8 mouse cellular contexts compared by ENCODE assay signal in the genomic region with DNA sequence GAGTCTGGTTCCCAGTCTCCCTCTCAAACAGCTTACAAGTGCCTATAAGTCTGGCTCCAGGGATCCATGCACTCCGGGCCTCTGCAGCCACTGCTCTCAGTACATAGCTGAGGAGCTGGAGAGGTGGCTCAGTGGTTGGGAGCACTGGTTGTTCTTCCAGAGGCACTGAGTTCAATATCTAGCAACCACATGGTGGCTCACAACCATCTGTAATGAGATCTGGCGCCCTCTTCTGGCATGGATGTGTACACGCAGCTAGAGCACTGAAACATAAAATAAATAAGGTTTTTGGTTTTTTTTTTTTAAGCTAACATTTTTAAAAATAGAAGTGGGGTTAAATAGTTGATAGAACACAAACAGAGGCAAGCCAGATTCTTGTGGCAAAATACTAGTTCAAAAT.
DNase-seq lines count a peak whose midpoint lies in the region; ATAC-seq and TF ChIP-seq lines count a peak whose summit lies in the region.

No protein-coding gene starts in this region.

- no peak overlapping the region for H3K4me3 ChIP-seq in kidney, embryonic 15.5 days (replicated peaks)
- no peak overlapping the region for H3K4me3 ChIP-seq in CH12.LX (replicated peaks in 1 of 3; ENCODE audit: low read depth in 2 of 3, low read length in 2 of 3, poor library complexity in 1 of 3)
- H3K4me3 ChIP-seq in midbrain, postnatal 0 days (ENCODE audit: low read depth, low read length) = no peak overlapping the region

- ATAC-seq in kidney, embryonic 15.5 days (replicated peaks; ENCODE audit: low FRiP score) = no peak
- ATAC-seq in erythroblast, adult 5-6 weeks (replicated peaks; ENCODE audit: low FRiP score, poor library complexity, severe bottlenecking) = peak; percentile 58; the same call in 1 of the 2 replicates
- no peak for ATAC-seq in midbrain, postnatal 0 days (ENCODE audit: low FRiP score)
- no peak for ATAC-seq in frontal cortex, adult (ENCODE audit: low TSS enrichment)

- peak; percentile 29 for TF ChIP-seq RAD21 in CH12.LX (IDR thresholded peaks at IDR 0.05; ENCODE audit: low read depth, low read length)

- no peaks in the 10 kb centered on the region for H3K27me3 ChIP-seq in kidney, embryonic 15.5 days
- H3K27me3 ChIP-seq in CH12.LX (replicated peaks) = no peaks in the 10 kb centered on the region
- no peaks in the 10 kb centered on the region for H3K27me3 ChIP-seq in midbrain, postnatal 0 days (ENCODE audit: insufficient read depth, low read length)

- TF ChIP-seq POLR2A in CH12.LX (IDR thresholded peaks at IDR 0.05; ENCODE audit: low read depth, low read length) = no peak

- peaks cover 80% of the 10 kb centered on the region for H3K36me3 ChIP-seq in kidney, embryonic 15.5 days
- peaks cover 45 to 82% of the 10 kb centered on the region in 2 experiments for H3K36me3 ChIP-seq in CH12.LX (replicated peaks in 1 of 2; ENCODE audit: control insufficient read depth in 1 of 2, insufficient read depth in 1 of 2, low read length in 1 of 2)
- peaks cover 38% of the 10 kb centered on the region for H3K36me3 ChIP-seq in midbrain, postnatal 0 days (ENCODE audit: insufficient read depth, low read length)

- no peaks in the 10 kb centered on the region for H3K9me3 ChIP-seq in kidney, embryonic 15.5 days (replicated peaks)
- no peaks in the 10 kb centered on the region for H3K9me3 ChIP-seq in CH12.LX (replicated peaks; ENCODE audit: low read length)
- H3K9me3 ChIP-seq in midbrain, postnatal 0 days (ENCODE audit: low read length) = no peaks in the 10 kb centered on the region

- no peak overlapping the region for H3K4me2 ChIP-seq in kidney, embryonic 15.5 days
- no peak overlapping the region for H3K4me2 ChIP-seq in CH12.LX (ENCODE audit: insufficient read depth, low read depth, poor library complexity, severe bottlenecking)
- no peak overlapping the region for H3K4me2 ChIP-seq in midbrain, postnatal 0 days (ENCODE audit: low read depth, low read length, poor library complexity, severe bottlenecking)

- dilution Hi-C loops in CH12.LX (cut with MboI; ENCODE audit: extremely low pct_ligation_motif_present, extremely low pct_unique_long_range_greater_than_20kb, low sequenced_read_pairs) = no loop called here

- peak; percentile 67 to 88; a peak in 3 of 4 replicates for TF ChIP-seq CTCF in CH12.LX (conservative IDR thresholded peaks at IDR 0.05 in 1 of 2, IDR thresholded peaks at IDR 0.05 in 1 of 2; ENCODE audit: low read depth in 2 of 2, low read length in 2 of 2)
- TF ChIP-seq CTCF in midbrain, postnatal 0 days (IDR thresholded peaks at IDR 0.05) = peak; percentile 75

- 56% methylated on average over 3 of the region's 3 CpGs for WGBS in kidney, embryonic 15.5 days
- WGBS in midbrain, postnatal 0 days = 53% methylated on average over 3 of the region's 3 CpGs

- DNase-seq in kidney, adult 11 months = peak; percentile 15
- DNase-seq in CH12.LX (ENCODE audit: extremely low read depth) = peak; percentile 45
- DNase-seq in adrenal gland, postnatal 10 days = peak; percentile 53
- DNase-seq in midbrain, postnatal 0 days (ENCODE audit: low spot score) = peak; percentile 28
- DNase-seq in ovary, adult 18-20 months (ENCODE audit: low spot score) = no peak

- no peak overlapping the region for H3K9ac ChIP-seq in kidney, embryonic 15.5 days
- H3K9ac ChIP-seq in CH12.LX (ENCODE audit: insufficient read depth, low read depth) = no peak overlapping the region
- H3K9ac ChIP-seq in midbrain, postnatal 0 days (replicated peaks; ENCODE audit: low read length, poor library complexity, severe bottlenecking) = no peak overlapping the region

- H3K79me2 ChIP-seq in CH12.LX (replicated peaks; ENCODE audit: control insufficient read depth, extremely low read depth, insufficient read depth, poor library complexity, severe bottlenecking) = no peaks in the 10 kb centered on the region; the same call in 1 of the 2 replicates

- H3K27ac ChIP-seq in kidney, embryonic 15.5 days = no peak overlapping the region
- no peak overlapping the region for H3K27ac ChIP-seq in CH12.LX (ENCODE audit: insufficient read depth, low read depth)
- H3K27ac ChIP-seq in midbrain, postnatal 0 days (ENCODE audit: low read depth, low read length) = no peak overlapping the region

- H3K4me1 ChIP-seq in kidney, embryonic 15.5 days = no peaks in the 10 kb centered on the region
- peaks cover 0 to 2% of the 10 kb centered on the region in 2 experiments; a peak in 1 of 4 replicates for H3K4me1 ChIP-seq in CH12.LX (ENCODE audit: control insufficient read depth in 1 of 2, insufficient read depth in 2 of 2)
- H3K4me1 ChIP-seq in midbrain, postnatal 0 days (ENCODE audit: insufficient read depth, low read length) = no peaks in the 10 kb centered on the region

- in situ Hi-C loops in CH12.LX (cut with MboI; ENCODE audit: low pct_ligation_motif_present, low pct_unique_long_range_greater_than_20kb, low sequenced_read_pairs) = no loop called here

- no peak for TF ChIP-seq EP300 in CH12.LX (IDR thresholded peaks at IDR 0.05; ENCODE audit: low read length)

TF ChIP-seq in CH12.LX, 34 proteins besides CTCF, POLR2A, EP300 and RAD21:
- no peak for TF ChIP-seq USF1 (IDR thresholded peaks at IDR 0.05; ENCODE audit: low read depth, low read length)
- TF ChIP-seq ETS1 (conservative IDR thresholded peaks at IDR 0.05; ENCODE audit: low read depth, low read length) = no peak
- peak; percentile 59 for TF ChIP-seq ZNF384 (IDR thresholded peaks at IDR 0.05; ENCODE audit: low read depth, low read length)
- peak; percentile 40; the same call in 1 of the 2 replicates for TF ChIP-seq MAX (IDR thresholded peaks at IDR 0.05; ENCODE audit: low read length)
- TF ChIP-seq MYC (IDR thresholded peaks at IDR 0.05; ENCODE audit: low read depth, low read length) = peak; percentile 93
- TF ChIP-seq IRF4 (IDR thresholded peaks at IDR 0.05; ENCODE audit: low read depth, low read length) = no peak
- no peak for TF ChIP-seq UBTF (IDR thresholded peaks at IDR 0.05; ENCODE audit: low read depth, low read length)
- no peak for TF ChIP-seq USF2 (conservative IDR thresholded peaks at IDR 0.05; ENCODE audit: low read depth, low read length)
- TF ChIP-seq SMC3 (IDR thresholded peaks at IDR 0.05; ENCODE audit: low read depth, low read length) = peak; percentile 52
- TF ChIP-seq ELF1 (IDR thresholded peaks at IDR 0.05; ENCODE audit: low read depth, low read length) = no peak
- no peak for TF ChIP-seq ZMIZ1 (IDR thresholded peaks at IDR 0.05; ENCODE audit: low read depth, low read length)
- no peak for TF ChIP-seq MAZ (IDR thresholded peaks at IDR 0.05; ENCODE audit: low read depth, low read length)
- TF ChIP-seq JUND (conservative IDR thresholded peaks at IDR 0.05; ENCODE audit: low read depth, low read length) = no peak
- no peak for TF ChIP-seq SIN3A (IDR thresholded peaks at IDR 0.05; ENCODE audit: low read length)
- TF ChIP-seq BHLHE40 (IDR thresholded peaks at IDR 0.05; ENCODE audit: low read depth, low read length) = no peak
- no peak for TF ChIP-seq NRF1 (IDR thresholded peaks at IDR 0.05; ENCODE audit: low read depth, low read length)
- TF ChIP-seq POLR2AphosphoS2 (IDR thresholded peaks at IDR 0.05; ENCODE audit: low read depth, low read length) = no peak
- TF ChIP-seq MEF2A (IDR thresholded peaks at IDR 0.05; ENCODE audit: borderline replicate concordance, low read depth, low read length) = no peak
